Mouse (Mus musculus): ENCODE data around the gene Rhot1.

- TF ChIP-seq CTCF (IDR thresholded peaks at IDR 0.05; ENCODE audit: extremely low read depth, insufficient read depth, insufficient read length, insufficient replicate concordance) (no peak), POLR2A (IDR thresholded peaks at IDR 0.05; ENCODE audit: low read depth, low read length) (no peak)
Observed at GRCm38 (mm10) chr11:80303746-80304145, 94.9 kb downstream of the Rhot1 start.

Data from spleen, adult 2 months (tissue).